Mouse (Mus musculus): ENCODE measurements around the gene Gm20547. TPM values are rescaled to one million over a fixed set of nuclear protein-coding genes. Genes with fewer than 3 reads are reported as not detected.

Gene Gm20547
- polyA plus RNA-seq, 1 experiment = 0.03 TPM

- Histone ChIP-seq H3K4me3 (ENCODE audit: control insufficient read depth, insufficient read depth, low read length) (peak within 1 kb of the TSS; percentile 18; the same call in 1 of the 2 replicates), H3K36me3 (ENCODE audit: control insufficient read depth, insufficient read depth, low read length) (no peaks in the 10 kb centered on the region), H3K27me3 (ENCODE audit: control insufficient read depth, insufficient read depth, low read length) (no peaks in the 10 kb centered on the region), H3K4me1 (replicated peaks; ENCODE audit: control insufficient read depth, insufficient read depth, low read length) (peaks cover 9% of the 10 kb centered on the region), H3K27ac (ENCODE audit: control insufficient read depth, insufficient read depth, low read length) (no peak within 1 kb of the TSS)
- TF ChIP-seq POLR2A (IDR thresholded peaks at IDR 0.05; ENCODE audit: control insufficient read depth, extremely low read depth, insufficient read depth, low read length, poor library complexity) (no peak), CTCF (IDR thresholded peaks at IDR 0.05; ENCODE audit: borderline replicate concordance, control insufficient read depth, extremely low read depth, insufficient read depth, low read length, poor library complexity) (no peak)
- WGBS = 45% methylated on average over 11 of the region's 11 CpGs
- DNase-seq = no peak
These were observed 2.4 kb downstream of the Gm20547 start, which contains the start of gene Zbtb12 for GRCm38 (mm10) chr17:34879336-34879879. Gene Zbtb12, plus strand, starts transcription at chr17:34879483.

GRCm38 (mm10) chr17:34874321-34874720, 7.5 kb downstream of the Gm20547 start:
- TF ChIP-seq POLR2A (IDR thresholded peaks at IDR 0.05; ENCODE audit: control insufficient read depth, extremely low read depth, insufficient read depth, low read length, poor library complexity) = no peak
- no peak for TF ChIP-seq CTCF (IDR thresholded peaks at IDR 0.05; ENCODE audit: borderline replicate concordance, control insufficient read depth, extremely low read depth, insufficient read depth, low read length, poor library complexity)
- 96% methylated on average over 6 of the region's 6 CpGs for WGBS
- Histone ChIP-seq H3K36me3 (ENCODE audit: control insufficient read depth, insufficient read depth, low read length) (no peaks in the 10 kb centered on the region), H3K4me3 (ENCODE audit: control insufficient read depth, insufficient read depth, low read length) (no peak overlapping the region), H3K27me3 (ENCODE audit: control insufficient read depth, insufficient read depth, low read length) (no peaks in the 10 kb centered on the region), H3K4me1 (replicated peaks; ENCODE audit: control insufficient read depth, insufficient read depth, low read length) (no peaks in the 10 kb centered on the region; the same call in 1 of the 2 replicates), H3K27ac (ENCODE audit: control insufficient read depth, insufficient read depth, low read length) (no peak overlapping the region)
- no peak for DNase-seq

- no peak overlapping the region for H3K27ac ChIP-seq (ENCODE audit: control insufficient read depth, insufficient read depth, low read length)
- peaks cover 2% of the 10 kb centered on the region; the same call in 1 of the 2 replicates for H3K4me1 ChIP-seq (replicated peaks; ENCODE audit: control insufficient read depth, insufficient read depth, low read length)
- 60% methylated on average over 7 of the region's 7 CpGs for WGBS
- no peak overlapping the region for H3K4me3 ChIP-seq (ENCODE audit: control insufficient read depth, insufficient read depth, low read length)
- no peaks in the 10 kb centered on the region for H3K27me3 ChIP-seq (ENCODE audit: control insufficient read depth, insufficient read depth, low read length)
- no peak for TF ChIP-seq CTCF (IDR thresholded peaks at IDR 0.05; ENCODE audit: borderline replicate concordance, control insufficient read depth, extremely low read depth, insufficient read depth, low read length, poor library complexity)
- TF ChIP-seq POLR2A (IDR thresholded peaks at IDR 0.05; ENCODE audit: control insufficient read depth, extremely low read depth, insufficient read depth, low read length, poor library complexity) = no peak
- no peak for DNase-seq
- H3K36me3 ChIP-seq (ENCODE audit: control insufficient read depth, insufficient read depth, low read length) = no peaks in the 10 kb centered on the region
These were observed 15.9 kb downstream of the Gm20547 start for GRCm38 (mm10) chr17:34865981-34866380.

- TF ChIP-seq POLR2A (IDR thresholded peaks at IDR 0.05; ENCODE audit: control insufficient read depth, extremely low read depth, insufficient read depth, low read length, poor library complexity) (no peak), CTCF (IDR thresholded peaks at IDR 0.05; ENCODE audit: borderline replicate concordance, control insufficient read depth, extremely low read depth, insufficient read depth, low read length, poor library complexity) (no peak)
- DNase-seq = no peak
- H3K4me1 ChIP-seq (replicated peaks; ENCODE audit: control insufficient read depth, insufficient read depth, low read length) = peaks cover 2% of the 10 kb centered on the region; the same call in 1 of the 2 replicates
- H3K36me3 ChIP-seq (ENCODE audit: control insufficient read depth, insufficient read depth, low read length) = no peaks in the 10 kb centered on the region
- 70% methylated on average over 8 of the region's 8 CpGs for WGBS
- no peak within 1 kb of the TSS for H3K4me3 ChIP-seq (ENCODE audit: control insufficient read depth, insufficient read depth, low read length)
- H3K27ac ChIP-seq (ENCODE audit: control insufficient read depth, insufficient read depth, low read length) = no peak within 1 kb of the TSS
- no peaks in the 10 kb centered on the region for H3K27me3 ChIP-seq (ENCODE audit: control insufficient read depth, insufficient read depth, low read length)
These were observed 19.3 kb downstream of the Gm20547 start, which contains the start of gene Cfb for GRCm38 (mm10) chr17:34862416-34863081. Gene Cfb, minus strand, starts transcription at chr17:34862518.

- 82% methylated on average over 13 of the region's 13 CpGs for WGBS
- TF ChIP-seq POLR2A (IDR thresholded peaks at IDR 0.05; ENCODE audit: control insufficient read depth, extremely low read depth, insufficient read depth, low read length, poor library complexity) (no peak), CTCF (IDR thresholded peaks at IDR 0.05; ENCODE audit: borderline replicate concordance, control insufficient read depth, extremely low read depth, insufficient read depth, low read length, poor library complexity) (no peak)
- H3K36me3 ChIP-seq (ENCODE audit: control insufficient read depth, insufficient read depth, low read length) = no peaks in the 10 kb centered on the region
- H3K4me1 ChIP-seq (replicated peaks; ENCODE audit: control insufficient read depth, insufficient read depth, low read length) = peaks cover 2% of the 10 kb centered on the region; the same call in 1 of the 2 replicates
- H3K4me3 ChIP-seq (ENCODE audit: control insufficient read depth, insufficient read depth, low read length) = no peak overlapping the region
- no peaks in the 10 kb centered on the region for H3K27me3 ChIP-seq (ENCODE audit: control insufficient read depth, insufficient read depth, low read length)
- H3K27ac ChIP-seq (ENCODE audit: control insufficient read depth, insufficient read depth, low read length) = no peak overlapping the region
- DNase-seq = no peak
These were observed 20.0 kb downstream of the Gm20547 start for GRCm38 (mm10) chr17:34861704-34862415.

GRCm38 (mm10) chr17:34860514-34860913, 21.3 kb downstream of the Gm20547 start:
- Histone ChIP-seq H3K27ac (ENCODE audit: control insufficient read depth, insufficient read depth, low read length) (no peak overlapping the region), H3K36me3 (ENCODE audit: control insufficient read depth, insufficient read depth, low read length) (no peaks in the 10 kb centered on the region; the same call in 1 of the 2 replicates), H3K4me3 (ENCODE audit: control insufficient read depth, insufficient read depth, low read length) (no peak overlapping the region), H3K27me3 (ENCODE audit: control insufficient read depth, insufficient read depth, low read length) (no peaks in the 10 kb centered on the region), H3K4me1 (replicated peaks; ENCODE audit: control insufficient read depth, insufficient read depth, low read length) (peaks cover 2% of the 10 kb centered on the region; the same call in 1 of the 2 replicates)
- WGBS = 91% methylated on average over 9 of the region's 9 CpGs
- DNase-seq = no peak
- no peak for TF ChIP-seq CTCF (IDR thresholded peaks at IDR 0.05; ENCODE audit: borderline replicate concordance, control insufficient read depth, extremely low read depth, insufficient read depth, low read length, poor library complexity)
- no peak for TF ChIP-seq POLR2A (IDR thresholded peaks at IDR 0.05; ENCODE audit: control insufficient read depth, extremely low read depth, insufficient read depth, low read length, poor library complexity)
